Mouse (Mus musculus): Measurements from ENCODE around the gene Olfr750. TPM values are rescaled to one million over a fixed set of nuclear protein-coding genes. Genes with fewer than 3 reads are reported as not detected.

Olfr750 gene
- total and polyA plus RNA-seq, 3 experiments = not detected

DNA sequence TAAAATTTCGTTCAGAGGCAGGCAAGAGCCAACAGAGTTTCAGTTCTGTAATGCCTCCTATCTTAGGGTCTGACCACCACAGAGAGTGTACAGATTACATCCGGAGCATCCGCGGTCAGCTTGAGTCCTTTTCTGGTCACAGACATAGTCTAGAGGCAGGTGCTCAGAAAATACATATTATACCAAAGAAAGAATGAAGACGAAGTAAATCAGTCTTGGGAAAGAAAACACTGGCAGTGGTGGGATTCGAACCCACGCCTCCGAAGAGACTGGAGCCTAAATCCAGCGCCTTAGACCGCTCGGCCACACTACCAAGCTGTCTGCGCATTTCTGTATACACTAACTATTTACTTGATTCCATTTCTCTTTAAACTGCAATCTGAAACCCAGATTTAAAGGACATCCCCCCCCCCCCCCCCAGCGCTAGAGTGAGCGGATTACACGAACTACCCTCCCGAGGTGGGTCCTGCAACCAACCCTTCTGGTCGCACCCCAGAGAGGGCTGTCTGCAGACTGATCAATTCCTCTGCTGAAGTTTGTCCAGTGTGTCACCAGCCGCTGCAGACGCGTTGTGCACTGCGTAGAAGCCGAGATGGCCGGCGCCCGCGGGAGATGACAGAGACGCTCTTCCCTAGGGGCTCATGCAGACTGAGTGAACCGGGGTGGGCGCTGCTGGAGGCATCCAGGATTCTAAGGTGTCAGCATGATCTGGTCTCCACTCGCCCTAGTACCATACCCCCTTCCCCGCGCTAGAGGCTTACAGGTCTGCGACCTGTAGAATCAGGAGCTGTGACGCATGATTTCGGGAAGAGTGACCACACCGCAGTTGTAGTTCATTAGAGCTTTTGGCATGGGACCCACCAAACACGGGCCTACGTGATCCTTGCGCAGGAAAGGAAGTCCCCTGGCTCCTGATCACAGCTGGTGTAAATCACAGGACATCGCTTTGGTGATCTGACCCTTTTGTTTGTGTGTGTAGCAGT is 8.7 kb upstream of the Olfr750 start:
- Histone ChIP-seq H3K27me3 (ENCODE audit: control insufficient read depth in 1 of 2, insufficient read depth in 2 of 2, low read length in 2 of 2) (no peaks in the 10 kb centered on the region; a peak in 1 of 4 replicates), H3K79me2 (ENCODE audit: control insufficient read depth, insufficient read depth, low read length, poor library complexity) (no peaks in the 10 kb centered on the region), H3K27ac (ENCODE audit: control insufficient read depth, low read depth, low read length) (no peak overlapping the region), H3K4me3 (ENCODE audit: control insufficient read depth in 1 of 2, insufficient read depth in 1 of 2, low read depth in 2 of 2, low read length in 2 of 2) (peak overlapping the region; percentile 55 to 65), H3K9me3 (replicated peaks; ENCODE audit: insufficient read depth, low read length) (no peaks in the 10 kb centered on the region), H3K9ac (ENCODE audit: control insufficient read depth, low read depth, low read length, poor library complexity, severe bottlenecking) (peak overlapping the region; percentile 37), H3K36me3 (ENCODE audit: control insufficient read depth in 1 of 2, insufficient read depth in 2 of 2, low read length in 2 of 2) (peaks cover 0 to 2% of the 10 kb centered on the region in 2 experiments; a peak in 1 of 4 replicates), H3K4me1 (ENCODE audit: control insufficient read depth in 1 of 2, insufficient read depth in 2 of 2, low read length in 2 of 2) (peaks cover 0 to 7% of the 10 kb centered on the region in 2 experiments; a peak in 2 of 4 replicates)
- TF ChIP-seq TBP (IDR thresholded peaks at IDR 0.05; ENCODE audit: low read depth, low read length) = peak; percentile 99
- TF ChIP-seq SMC3 (IDR thresholded peaks at IDR 0.05; ENCODE audit: low read depth, low read length) = no peak
- peak; percentile 83 for DNase-seq (ENCODE audit: low read depth, low spot score)

DNA sequence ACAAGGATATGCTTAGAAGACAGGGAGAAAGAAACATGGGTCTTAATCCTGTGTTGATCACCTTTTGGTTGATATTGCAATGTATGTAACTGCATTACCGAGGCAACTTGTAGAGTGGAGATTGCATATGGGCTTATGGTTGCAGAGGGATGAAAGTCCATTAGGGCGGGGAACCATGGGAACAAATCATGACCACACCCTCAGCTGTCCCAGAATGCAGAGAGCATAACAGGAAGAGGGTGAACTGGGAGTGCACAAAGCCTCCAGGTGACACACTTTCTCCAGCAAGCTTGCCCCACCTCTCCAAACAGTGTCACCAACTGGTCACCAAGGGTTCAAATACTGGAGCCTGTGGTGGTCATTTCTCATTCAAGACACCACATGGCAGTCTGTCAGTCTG is 6.8 kb upstream of the Olfr750 start:
- H3K9me3 ChIP-seq (replicated peaks; ENCODE audit: insufficient read depth, low read length) = no peaks in the 10 kb centered on the region
- H3K4me1 ChIP-seq (ENCODE audit: control insufficient read depth in 1 of 2, insufficient read depth in 2 of 2, low read length in 2 of 2) = peaks cover 0 to 3% of the 10 kb centered on the region in 2 experiments; a peak in 1 of 4 replicates
- no peaks in the 10 kb centered on the region for H3K79me2 ChIP-seq (ENCODE audit: control insufficient read depth, insufficient read depth, low read length, poor library complexity)
- no peak for DNase-seq (ENCODE audit: low read depth, low spot score)
- TF ChIP-seq MAFK (IDR thresholded peaks at IDR 0.05; ENCODE audit: borderline replicate concordance, low read depth, low read length) = no peak
- TF ChIP-seq MAX (IDR thresholded peaks at IDR 0.05; ENCODE audit: low read length) = no peak
- no peak for TF ChIP-seq USF2 (IDR thresholded peaks at IDR 0.05; ENCODE audit: borderline replicate concordance in 1 of 2, insufficient read depth in 1 of 2, low read depth in 1 of 2, low read length in 2 of 2)
- TF ChIP-seq NRF1 (IDR thresholded peaks at IDR 0.05; ENCODE audit: insufficient read depth, low read depth, low read length, poor library complexity, severe bottlenecking) = no peak
- TF ChIP-seq KAT2A (conservative IDR thresholded peaks at IDR 0.05; ENCODE audit: low read depth, low read length) = no peak
- no peak for TF ChIP-seq TBP (IDR thresholded peaks at IDR 0.05; ENCODE audit: low read depth, low read length)
- no peak for TF ChIP-seq BHLHE40 (IDR thresholded peaks at IDR 0.05; ENCODE audit: borderline replicate concordance, low read depth, low read length)
- no peak for TF ChIP-seq CHD1 (IDR thresholded peaks at IDR 0.05; ENCODE audit: low read depth, low read length)
- TF ChIP-seq MAZ (IDR thresholded peaks at IDR 0.05; ENCODE audit: low read depth, low read length) = no peak
- TF ChIP-seq CTCF (IDR thresholded peaks at IDR 0.05 in 2 of 3, conservative IDR thresholded peaks at IDR 0.05 in 1 of 3; ENCODE audit: control insufficient read depth in 1 of 3, insufficient read depth in 1 of 3, low read depth in 2 of 3, low read length in 3 of 3, poor library complexity in 1 of 3, severe bottlenecking in 1 of 3) = no peak
- no peak for TF ChIP-seq SIN3A (IDR thresholded peaks at IDR 0.05; ENCODE audit: low read length)
- TF ChIP-seq TCF12 (IDR thresholded peaks at IDR 0.05; ENCODE audit: low read depth, low read length) = no peak
- no peak for TF ChIP-seq GATA1 (IDR thresholded peaks at IDR 0.05; ENCODE audit: low read depth, low read length)
- no peak for TF ChIP-seq USF1 (IDR thresholded peaks at IDR 0.05; ENCODE audit: low read depth, low read length)
- no peak for TF ChIP-seq RCOR1 (IDR thresholded peaks at IDR 0.05; ENCODE audit: low read depth, low read length)
- TF ChIP-seq POLR2AphosphoS2 (IDR thresholded peaks at IDR 0.05; ENCODE audit: low read length) = no peak
- no peak for TF ChIP-seq EP300 (IDR thresholded peaks at IDR 0.05; ENCODE audit: low read depth in 1 of 2, low read length in 2 of 2)
- no peak for TF ChIP-seq ZNF384 (IDR thresholded peaks at IDR 0.05; ENCODE audit: low read depth, low read length)
- no peak for TF ChIP-seq ZMIZ1 (IDR thresholded peaks at IDR 0.05; ENCODE audit: low read depth, low read length)
- TF ChIP-seq ELF1 (IDR thresholded peaks at IDR 0.05; ENCODE audit: low read depth, low read length) = no peak
- H3K27me3 ChIP-seq (ENCODE audit: control insufficient read depth in 1 of 2, insufficient read depth in 2 of 2, low read length in 2 of 2) = no peaks in the 10 kb centered on the region; a peak in 1 of 4 replicates
- no peak overlapping the region for H3K27ac ChIP-seq (ENCODE audit: control insufficient read depth, low read depth, low read length)
- H3K9ac ChIP-seq (ENCODE audit: control insufficient read depth, low read depth, low read length, poor library complexity, severe bottlenecking) = no peak overlapping the region
- H3K36me3 ChIP-seq (ENCODE audit: control insufficient read depth in 1 of 2, insufficient read depth in 2 of 2, low read length in 2 of 2) = no peaks in the 10 kb centered on the region
- no peak overlapping the region for H3K4me3 ChIP-seq (ENCODE audit: control insufficient read depth in 1 of 2, insufficient read depth in 1 of 2, low read depth in 2 of 2, low read length in 2 of 2)

All from MEL (cell line).